Mouse (Mus musculus) mesoderm, embryonic 11.5 days (tissue): ENCODE data around the gene Paox.

Experiments used
- DNase-seq: peaks from one replicate; pipeline ENCODE4 v3.0.0-alpha.2; 2012; ENCODE audit warnings: low read depth, low spot score

The Paox gene

DNA sequence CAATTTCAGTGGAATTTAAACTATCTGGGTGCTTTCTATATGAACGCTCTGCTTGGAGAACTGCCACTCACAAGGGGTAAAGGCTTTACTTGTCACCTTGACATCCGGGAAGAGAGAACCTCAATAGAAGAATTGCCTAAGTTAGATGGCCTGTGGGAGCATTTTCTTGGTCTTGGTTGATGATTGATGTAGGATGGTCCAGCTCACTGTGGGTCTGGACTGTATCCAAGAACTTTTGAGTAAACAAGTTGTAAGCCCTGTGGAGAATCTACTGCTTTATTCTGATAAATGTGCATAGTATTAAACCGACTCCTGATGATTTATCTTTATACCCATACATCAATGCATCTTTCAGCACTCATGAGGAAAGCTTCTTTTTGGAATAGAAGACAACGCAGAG lies 53.8 kb downstream of the Paox start:
- no peak for DNase-seq

DNA sequence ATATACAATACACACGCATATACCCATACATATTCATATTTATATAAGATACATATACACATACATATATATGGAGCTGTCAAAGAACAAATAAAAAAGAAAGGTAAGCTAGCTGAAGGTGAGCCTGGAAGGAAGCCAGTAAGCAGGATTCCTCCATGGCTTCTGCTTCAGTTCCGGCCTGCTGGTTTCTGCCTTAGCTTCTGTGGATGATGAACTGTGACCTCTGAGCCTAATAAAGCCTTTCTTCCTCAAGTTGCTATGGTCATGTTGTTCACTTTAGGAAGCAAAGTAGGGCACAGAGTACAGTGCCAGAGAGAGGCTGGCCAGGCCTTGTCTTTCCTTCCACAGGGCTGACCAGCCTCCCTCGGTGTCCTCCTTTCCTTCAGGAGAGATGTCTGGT lies 55.3 kb downstream of the Paox start:
- DNase-seq: no peak

DNA sequence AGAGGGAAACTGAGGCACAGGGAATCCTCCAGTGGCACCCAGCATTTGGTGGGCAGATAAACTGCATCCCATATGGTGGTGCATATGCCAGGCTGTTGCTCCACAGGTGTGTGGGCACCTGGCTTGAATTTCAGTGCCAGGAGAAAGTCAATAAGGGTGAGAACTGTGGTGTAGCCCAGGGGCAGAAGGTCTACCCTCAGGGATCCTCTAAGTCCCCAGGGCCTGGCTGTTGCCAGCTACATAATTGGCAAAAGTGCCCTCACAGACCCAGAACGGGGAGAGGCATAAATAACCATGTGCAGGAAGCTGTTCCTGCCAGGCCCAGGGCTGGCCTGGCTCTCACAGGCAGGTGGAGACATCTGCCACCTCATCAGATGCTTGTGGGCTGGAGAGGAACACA lies 57.3 kb downstream of the Paox start, which contains the start of gene Olfr523:
Gene Olfr523 (plus strand): TSS at position 282 of the 400 bp plus-strand sequence.
- DNase-seq: no peak

DNA sequence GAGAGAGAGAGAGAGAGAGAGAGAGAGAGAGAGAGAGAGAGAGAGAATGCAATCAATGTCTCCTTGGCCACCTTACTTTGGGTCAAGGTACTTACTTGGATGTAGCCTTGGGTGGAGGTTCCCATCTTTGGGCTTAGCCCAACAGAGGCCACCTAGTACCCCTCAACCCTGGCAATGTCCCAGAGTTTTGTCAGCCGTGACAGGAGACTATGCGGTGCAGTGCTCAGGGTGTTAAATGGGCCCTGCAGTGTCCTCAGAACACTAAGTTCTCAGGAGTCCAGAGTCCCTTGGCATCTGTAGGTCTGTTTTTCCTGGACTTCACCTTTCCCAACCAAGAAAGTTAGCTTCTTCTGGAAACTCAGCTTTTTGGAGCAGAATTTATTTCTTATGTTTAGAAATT lies 63.6 kb downstream of the Paox start:
- DNase-seq: no peak

DNA sequence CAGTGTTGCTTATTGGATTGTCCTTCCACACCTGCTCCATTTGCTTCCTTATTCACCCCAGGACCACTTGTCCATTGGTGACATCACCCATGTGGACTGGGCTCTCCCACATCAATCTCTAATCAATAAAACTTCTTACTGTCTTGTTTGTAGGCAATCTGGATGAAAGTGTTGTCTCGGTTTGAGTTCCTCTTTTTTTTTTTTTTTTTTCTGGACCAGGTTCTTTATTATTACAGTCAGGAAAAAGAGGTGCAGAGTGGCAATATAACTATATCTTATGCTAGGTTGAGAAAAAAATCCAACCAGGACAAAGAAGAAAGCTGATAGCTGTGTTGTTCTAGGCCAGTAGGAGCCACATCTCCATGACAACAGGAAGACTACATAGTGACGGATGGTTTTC lies 65.1 kb downstream of the Paox start:
- no peak for DNase-seq

DNA sequence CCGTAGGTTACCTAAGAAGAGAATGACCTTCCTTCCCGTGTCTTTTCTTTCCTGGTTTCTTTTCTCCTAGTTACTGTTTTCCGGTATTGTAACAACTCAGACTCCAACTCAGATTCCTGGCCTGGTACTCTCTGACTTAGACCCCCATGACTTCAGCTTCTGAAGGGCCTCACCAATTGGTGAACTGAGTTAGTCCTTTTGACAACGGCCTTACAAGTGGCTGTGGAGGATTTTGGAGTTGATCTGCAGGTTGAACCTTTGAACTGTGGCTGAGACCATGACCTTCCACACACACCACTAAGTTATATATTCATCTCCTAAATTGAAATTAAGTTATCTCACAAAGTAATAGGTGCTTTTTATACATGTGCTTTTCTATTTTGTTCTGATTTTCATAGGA lies 68.6 kb downstream of the Paox start:
- DNase-seq: no peak
